25 mouse cellular contexts compared by ENCODE assay signal in genomic region chr5:15463561-15463960, GRCm38 (mm10). TPM values are rescaled to one million over a fixed set of nuclear protein-coding genes. Genes with fewer than 3 reads are reported as not detected.
DNase-seq lines count a peak whose midpoint lies in the region; ATAC-seq and TF ChIP-seq lines count a peak whose summit lies in the region.
"Not testable (repeated sequence)": the region's sequence is repeated elsewhere in the genome, so short reads cannot be mapped to it uniquely, and the experiment has no call there.
"Had no signal": no experiment of that assay in that cellular context is flagged by ENCODE, and none has a peak within 500 bp of the region (broad histone marks: within the 10 kb centered on the region; RNA-seq: fewer than 3 reads in every experiment).

No protein-coding gene starts in this region.

- H3K4me2 ChIP-seq in liver, postnatal 0 days (ENCODE audit: low read depth, low read length): not testable (repeated sequence)

- ATAC-seq in liver, postnatal 0 days: not testable (repeated sequence)

- not testable (repeated sequence) for H3K27me3 ChIP-seq in cerebellum, adult 2 months (ENCODE audit: control insufficient read depth, insufficient read depth, low read length); heart, adult 2 months (ENCODE audit: control insufficient read depth, insufficient read depth, low read length); liver, postnatal 0 days (ENCODE audit: insufficient read depth, low read length)

- H3K4me1 ChIP-seq in cerebellum, adult 2 months (ENCODE audit: control insufficient read depth, insufficient read depth, low read length); heart, adult 2 months (ENCODE audit: control insufficient read depth, insufficient read depth, low read length); liver, postnatal 0 days (ENCODE audit: insufficient read depth): not testable (repeated sequence)

- not testable (repeated sequence) for TF ChIP-seq EP300 in heart, adult 2 months (IDR thresholded peaks at IDR 0.05; ENCODE audit: insufficient read depth, low read depth, low read length); liver, postnatal 0 days (IDR thresholded peaks at IDR 0.05; ENCODE audit: low read depth)

- H3K4me3 ChIP-seq in cerebellum, adult 2 months (replicated peaks; ENCODE audit: insufficient read depth, low read depth, low read length); heart, adult 2 months; liver, postnatal 0 days (ENCODE audit: low read depth, low read length): not testable (repeated sequence)

- DNase-seq in adrenal gland, adult 8-10 months: peak; percentile 13
- peak; percentile 9 to 15 for DNase-seq in cerebellum, adult 2 months
- DNase-seq in heart, adult 2 months: peak in 1 of 2 experiments; percentile 18
- peak; percentile 60 for DNase-seq in kidney, adult 9 months
- peak; percentile 43 for DNase-seq in layer of hippocampus, adult 11-12 months (ENCODE audit: low spot score)
- DNase-seq in liver, postnatal 0 days: not testable (repeated sequence)
- peak; percentile 24 for DNase-seq in right cerebral cortex, adult 18-20 months

- 42% methylated on average over 2 of the region's 2 CpGs for WGBS in cerebellum, adult 2 months
- 41% methylated on average over 2 of the region's 2 CpGs for WGBS in heart, adult 2 months
- 22% methylated on average over 1 of the region's 2 CpGs for WGBS in liver, postnatal 0 days (ENCODE audit: insufficient replicate concordance)

- H3K36me3 ChIP-seq in heart, adult 2 months (ENCODE audit: control insufficient read depth, insufficient read depth, low read length); liver, postnatal 0 days (replicated peaks; ENCODE audit: insufficient read depth, low read length): not testable (repeated sequence)

- not testable (repeated sequence) for TF ChIP-seq CTCF in cerebellum, adult 2 months (IDR thresholded peaks at IDR 0.05; ENCODE audit: borderline replicate concordance, insufficient read depth, low read depth, low read length)
- TF ChIP-seq CTCF in heart, adult 2 months (IDR thresholded peaks at IDR 0.05): peak; percentile 19; the same call in 1 of the 2 replicates
- 0 out of 2 replicates have a peak, but pooled peaks have one; percentile 7 for TF ChIP-seq CTCF in liver, postnatal 0 days (IDR thresholded peaks at IDR 0.05; ENCODE audit: low read depth)

- H3K27ac ChIP-seq in cerebellum, adult 2 months (ENCODE audit: insufficient read depth, low read length); heart, adult 2 months; liver, postnatal 0 days (ENCODE audit: low read depth): not testable (repeated sequence)

- not testable (repeated sequence) for H3K9me3 ChIP-seq in liver, postnatal 0 days (ENCODE audit: low read length)

- not testable (repeated sequence) for TF ChIP-seq POLR2A in cerebellum, adult 2 months (IDR thresholded peaks at IDR 0.05; ENCODE audit: borderline replicate concordance, insufficient read depth, low read length); heart, adult 2 months (IDR thresholded peaks at IDR 0.05; ENCODE audit: insufficient read depth, low read depth, low read length)

- H3K9ac ChIP-seq in heart, adult 2 months (ENCODE audit: low read depth, low read length); liver, postnatal 0 days (replicated peaks): not testable (repeated sequence)

- H3K79me2 ChIP-seq in heart, adult 2 months (replicated peaks; ENCODE audit: control insufficient read depth, insufficient read depth, low read length): not testable (repeated sequence)

- intact Hi-C loops in heart, adult 2 months (cut with DNase I): not testable (repeated sequence)

RNA-seq across cellular contexts. Expression of gene Gm21149, which starts 12.8 kb away (rescaled TPM):
- total RNA-seq in adrenal gland, adult 8-10 months (2022): not detected
- not detected in 2 replicates for polyA plus RNA-seq in cerebellum, adult 2 months (2012; rRNA removed)
- not detected for total RNA-seq in heart, adult 2 months (2021)
- polyA plus RNA-seq in heart, adult 2 months (2012; rRNA removed): not detected in 2 replicates
- not detected in 2 replicates for polyA plus RNA-seq in liver, postnatal 0 days (2015; fragmentation: Nextera tagmentation; extraction: Ambion mirVana)
- total RNA-seq: CH12.LX; gastrocnemius, postnatal 14 days; heart, postnatal 10 days; hindbrain, postnatal 0 days; layer of hippocampus, postnatal 25 days; left cerebral cortex, postnatal 14 days; MEL had no signal
- polyA plus RNA-seq: embryonic facial prominence, embryonic 10.5 days; forebrain, embryonic 15.5 days; hindbrain, embryonic 11.5 days; hindbrain, postnatal 0 days; intestine, embryonic 16.5 days; large intestine, adult 2 months; limb, embryonic 12.5 days; liver, embryonic 11.5 days; macrophage; midbrain, embryonic 15.5 days; neural tube, embryonic 12.5 days; spleen, adult 2 months had no signal
